Mouse (Mus musculus) liver, embryonic 12.5 days (tissue): ENCODE data around the gene Slc35f1. TPM values are rescaled to one million over a fixed set of nuclear protein-coding genes. Genes with fewer than 3 reads are reported as not detected.

ENCODE experiments used
- ATAC-seq: fragments of 200-750 bp; cut with Nextera tagmentation; 2 replicates; pipeline ENCODE4 v1.8.0; 2017; ENCODE audit warnings: moderate number of reproducible peaks, mild to moderate bottlenecking, moderate library complexity
- H3K27ac ChIP-seq: fragments of 300-500 bp; sonication (generic); 2 replicates; pipeline ENCODE4 v1.5.1; 2016; ENCODE audit warnings: mild to moderate bottlenecking
- H3K27me3 ChIP-seq: fragments of 300-500 bp; sonication (generic); replicated peaks from 2 replicates; pipeline ENCODE4 v1.6.1; 2016; ENCODE audit warnings: mild to moderate bottlenecking, moderate library complexity
- H3K36me3 ChIP-seq: fragments of 300-500 bp; sonication (generic); 2 replicates; pipeline ENCODE4 v1.6.1; 2016; ENCODE audit warnings: mild to moderate bottlenecking, moderate library complexity
- H3K4me1 ChIP-seq: fragments of 300-500 bp; sonication (generic); 2 replicates; pipeline ENCODE4 v1.6.1; 2016
- H3K4me2 ChIP-seq: fragments of 300-500 bp; sonication (generic); 2 replicates; pipeline ENCODE4 v1.6.1; 2016; ENCODE audit warnings: mild to moderate bottlenecking, moderate library complexity
- H3K4me3 ChIP-seq: fragments of 300-500 bp; sonication (generic); 2 replicates; pipeline ENCODE4 v1.5.1; 2016; ENCODE audit warnings: mild to moderate bottlenecking, moderate library complexity
- H3K9ac ChIP-seq: fragments of 300-500 bp; sonication (generic); 2 replicates; pipeline ENCODE4 v1.6.1; 2016; ENCODE audit warnings: mild to moderate bottlenecking, moderate library complexity
- H3K9me3 ChIP-seq: fragments of 300-500 bp; sonication (generic); replicated peaks from 2 replicates; pipeline ENCODE4 v1.6.1; 2016; ENCODE audit warnings: mild to moderate bottlenecking, moderate library complexity
- WGBS: fragments of 180-500 bp; shearing (Covaris S2); methylation state at CpG from one replicate; pipeline ENCODE4 v1.1.7; 2016; ENCODE audit not compliant: insufficient replicate concordance; 5-methylcytosine and 5-hydroxymethylcytosine counted together
- polyA plus RNA-seq: library from polyadenylated mRNA; unstranded; fragments of >200 nt; fragmentation: Nextera tagmentation; extraction: Ambion mirVana; gene quantifications from 2 replicates; pipeline ENCODE4 v1.2.1, GENCODE M21; 2016

Slc35f1 gene
- polyA plus RNA-seq, 1 experiment from 2014 or later: 0.14 TPM

- no peaks in the 10 kb centered on the region for H3K27me3 ChIP-seq
- H3K4me3 ChIP-seq: no peak overlapping the region
- no peaks in the 10 kb centered on the region for H3K4me1 ChIP-seq
- no peak overlapping the region for H3K9ac ChIP-seq
- no peaks in the 10 kb centered on the region for H3K9me3 ChIP-seq
- no peak overlapping the region for H3K27ac ChIP-seq
- no peaks in the 10 kb centered on the region for H3K36me3 ChIP-seq
- 29% methylated on average over 7 of the region's 7 CpGs for WGBS
- H3K4me2 ChIP-seq: no peak overlapping the region
- ATAC-seq: no peak
These were observed 466.0 kb downstream of the Slc35f1 start for GRCm38 (mm10) chr10:53156374-53156773.

DNA sequence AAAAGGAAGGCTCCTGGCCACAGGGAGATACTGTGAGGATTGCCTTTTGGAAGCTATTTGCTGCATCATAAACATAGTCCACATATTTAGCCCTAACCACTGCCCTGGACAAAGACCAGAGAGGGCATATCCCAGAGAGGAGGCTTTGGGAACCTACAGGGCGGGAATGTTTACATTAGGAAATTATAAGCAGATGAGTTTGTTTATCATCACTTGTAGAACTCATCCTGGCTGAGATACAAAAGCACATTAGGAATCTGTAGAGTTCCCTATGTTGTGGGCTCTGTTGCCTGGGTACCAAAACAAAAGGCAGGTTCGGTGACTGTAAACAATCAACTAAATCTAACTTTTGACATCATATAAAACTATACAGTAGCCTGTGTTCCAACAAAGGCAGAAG, 467.4 kb downstream of the Slc35f1 start:
- 76% methylated on average over 2 of the region's 2 CpGs for WGBS

More for the DNA sequence above, 467.4 kb downstream of the Slc35f1 start:
- Histone ChIP-seq H3K27ac (no peak overlapping the region), H3K27me3 (no peaks in the 10 kb centered on the region), H3K4me3 (no peak overlapping the region), H3K4me1 (no peaks in the 10 kb centered on the region), H3K36me3 (no peaks in the 10 kb centered on the region), H3K4me2 (no peak overlapping the region), H3K9me3 (no peaks in the 10 kb centered on the region), H3K9ac (no peak overlapping the region)
- ATAC-seq: no peak
